Mouse (Mus musculus): ENCODE data around the gene Agap3. TPM values are rescaled to one million over a fixed set of nuclear protein-coding genes. Genes with fewer than 3 reads are reported as not detected.
A peak's percentile ranks its signal among the peaks of the same experiment; 100 is the strongest.

Gene Agap3
- polyA plus RNA-seq, 1 experiment from 2014 or later = 10.3 TPM

GRCm38 (mm10) chr5:24477909-24478308 lies 25.9 kb downstream of the Agap3 start:
- WGBS (ENCODE audit: insufficient replicate concordance) = 86% methylated on average over 9 of the region's 9 CpGs
- no peaks in the 10 kb centered on the region for H3K9me3 ChIP-seq (replicated peaks)
- no peak overlapping the region for H3K4me3 ChIP-seq (replicated peaks)
- H3K4me2 ChIP-seq = no peak overlapping the region
- ATAC-seq (ENCODE audit: low read depth) (no peak), DNase-seq (no peak)
- H3K27me3 ChIP-seq = peaks cover 31% of the 10 kb centered on the region
- no peak overlapping the region for H3K27ac ChIP-seq
- H3K4me1 ChIP-seq (replicated peaks) = peaks cover 52% of the 10 kb centered on the region
- peaks cover 61% of the 10 kb centered on the region for H3K36me3 ChIP-seq
- no peak overlapping the region for H3K9ac ChIP-seq

DNA sequence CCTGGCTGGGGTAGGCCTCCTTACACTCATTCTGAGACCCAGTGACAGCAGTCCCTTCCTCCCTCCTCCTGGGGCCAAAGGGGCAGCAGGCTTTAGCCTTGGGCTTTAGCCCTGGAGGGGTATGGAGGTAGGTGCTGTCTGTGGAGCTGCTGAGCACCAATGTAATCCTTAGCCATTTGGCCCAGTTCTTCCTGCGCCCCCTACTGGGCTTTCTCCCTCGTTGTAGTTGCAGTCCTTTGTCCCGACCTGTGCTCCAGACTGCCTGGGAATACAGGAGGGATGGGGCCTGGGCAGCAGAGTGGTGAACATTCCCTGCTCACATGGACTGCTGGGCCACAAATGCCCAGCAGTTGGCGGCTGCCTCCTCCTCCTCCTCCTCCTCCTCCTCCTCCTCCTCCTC lies 29.7 kb downstream of the Agap3 start:
- Histone ChIP-seq H3K9me3 (replicated peaks) (no peaks in the 10 kb centered on the region), H3K4me2 (no peak overlapping the region), H3K9ac (no peak overlapping the region), H3K4me3 (replicated peaks) (no peak overlapping the region), H3K27me3 (no peaks in the 10 kb centered on the region), H3K36me3 (peaks cover 79% of the 10 kb centered on the region), H3K4me1 (replicated peaks) (peaks cover 37% of the 10 kb centered on the region), H3K27ac (no peak overlapping the region)
- DNase-seq (peak; percentile 32), ATAC-seq (ENCODE audit: low read depth) (no peak)
- WGBS (ENCODE audit: insufficient replicate concordance) = 21% methylated on average over 4 of the region's 4 CpGs

DNA sequence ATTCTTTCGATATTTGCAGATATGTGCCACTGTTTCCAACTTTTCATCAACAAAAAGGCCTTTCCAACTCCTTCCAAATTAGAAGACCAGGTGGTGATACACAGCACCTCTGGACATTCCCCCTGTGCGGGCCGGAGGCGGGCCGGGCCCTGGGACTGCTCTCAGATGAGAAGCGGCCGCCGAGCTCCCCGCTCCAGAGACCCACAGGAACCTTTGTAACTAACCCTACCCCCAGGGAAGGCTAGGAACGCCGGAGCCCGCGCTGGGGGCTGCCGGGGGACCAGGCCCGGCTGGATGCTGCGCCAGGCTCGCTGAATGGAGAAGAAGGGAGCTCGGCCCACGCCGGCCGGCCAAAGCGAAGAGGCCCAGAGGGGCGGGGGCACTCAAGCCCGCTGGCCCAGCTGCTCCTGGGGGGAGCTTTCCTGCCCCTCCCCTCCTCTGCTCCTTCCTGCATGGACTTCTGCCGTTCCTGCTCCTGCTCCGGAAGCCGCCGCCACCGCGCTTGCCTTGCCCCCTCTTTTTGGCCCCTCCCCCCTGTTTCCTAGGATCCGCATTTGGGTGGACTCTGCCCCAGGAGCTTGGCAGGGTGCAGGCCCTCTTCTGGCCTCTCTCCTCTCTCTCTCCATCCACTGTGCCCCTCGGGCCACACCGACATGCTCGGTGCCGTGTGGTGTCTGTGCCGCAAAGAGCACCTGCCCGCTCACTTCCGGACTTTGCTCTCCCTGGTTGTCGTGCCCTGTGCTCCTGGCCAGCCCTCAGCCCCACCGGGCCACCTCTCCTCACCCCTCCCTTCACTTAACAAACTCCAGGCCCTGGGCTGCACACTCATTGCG lies 30.5 kb downstream of the Agap3 start:
- WGBS (ENCODE audit: insufficient replicate concordance) = 71% methylated on average over 41 of the region's 41 CpGs
- no peak for DNase-seq
- Histone ChIP-seq H3K27ac (peak overlapping the region; percentile 70), H3K4me3 (replicated peaks) (peak overlapping the region; percentile 16; the same call in 1 of the 2 replicates), H3K9ac (0 out of 2 replicates have a peak overlapping the region, but pooled peaks have one; percentile 17), H3K9me3 (replicated peaks) (no peaks in the 10 kb centered on the region), H3K4me1 (replicated peaks) (peaks cover 37% of the 10 kb centered on the region), H3K27me3 (no peaks in the 10 kb centered on the region), H3K36me3 (peaks cover 78% of the 10 kb centered on the region), H3K4me2 (peak overlapping the region; percentile 37)
- peak; percentile 59 for ATAC-seq (ENCODE audit: low read depth)

DNA sequence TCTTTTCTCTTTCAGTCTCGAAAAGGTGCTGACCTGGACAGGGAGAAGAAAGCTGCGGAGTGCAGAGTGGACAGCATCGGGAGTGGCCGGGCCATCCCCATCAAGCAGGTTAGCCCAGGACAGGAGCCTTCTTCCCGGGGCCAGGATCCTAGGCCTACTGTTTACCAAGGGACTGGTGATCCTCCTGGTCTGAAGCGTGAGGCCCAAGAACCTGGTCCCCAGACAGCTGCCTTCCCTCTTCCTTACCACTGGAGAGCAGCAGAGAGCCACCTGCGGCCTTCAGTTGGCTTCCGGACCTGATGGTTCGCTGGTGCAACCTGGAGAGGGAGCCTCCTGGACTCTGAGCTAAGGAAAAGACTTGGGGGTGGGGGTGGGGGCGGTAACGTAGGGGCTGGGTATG lies 31.3 kb downstream of the Agap3 start:
- Histone ChIP-seq H3K4me1 (replicated peaks) (peaks cover 37% of the 10 kb centered on the region), H3K9ac (no peak overlapping the region; the same call in 1 of the 2 replicates), H3K36me3 (peaks cover 78% of the 10 kb centered on the region), H3K9me3 (replicated peaks) (no peaks in the 10 kb centered on the region), H3K27ac (peak overlapping the region; percentile 70), H3K27me3 (no peaks in the 10 kb centered on the region), H3K4me3 (replicated peaks) (no peak overlapping the region), H3K4me2 (peak overlapping the region; percentile 37)
- WGBS (ENCODE audit: insufficient replicate concordance) = 48% methylated on average over 11 of the region's 11 CpGs
- 0 out of 2 replicates have a peak, but pooled peaks have one; percentile 6 for ATAC-seq (ENCODE audit: low read depth)
- DNase-seq = peak; percentile 31

- H3K4me1 ChIP-seq (replicated peaks) = peaks cover 33% of the 10 kb centered on the region
- WGBS (ENCODE audit: insufficient replicate concordance) = 82% methylated on average over 22 of the region's 22 CpGs
- H3K27ac ChIP-seq = peak overlapping the region; percentile 39; the same call in 1 of the 2 replicates
- H3K4me3 ChIP-seq (replicated peaks) = peak overlapping the region; percentile 35
- peak overlapping the region; percentile 26; the same call in 1 of the 2 replicates for H3K9ac ChIP-seq
- H3K9me3 ChIP-seq (replicated peaks) = no peaks in the 10 kb centered on the region
- ATAC-seq (ENCODE audit: low read depth) (no peak), DNase-seq (no peak)
- peak overlapping the region; percentile 53 for H3K4me2 ChIP-seq
- H3K36me3 ChIP-seq = peaks cover 78% of the 10 kb centered on the region
- no peaks in the 10 kb centered on the region for H3K27me3 ChIP-seq
Measured at GRCm38 (mm10) chr5:24484963-24485362, 33.0 kb downstream of the Agap3 start.

GRCm38 (mm10) chr5:24486097-24486496 lies 34.1 kb downstream of the Agap3 start:
- Histone ChIP-seq H3K36me3 (peaks cover 78% of the 10 kb centered on the region), H3K27me3 (no peaks in the 10 kb centered on the region), H3K9ac (no peak overlapping the region), H3K4me3 (replicated peaks) (no peak overlapping the region), H3K27ac (no peak overlapping the region), H3K9me3 (replicated peaks) (no peaks in the 10 kb centered on the region), H3K4me2 (no peak overlapping the region), H3K4me1 (replicated peaks) (peaks cover 29% of the 10 kb centered on the region)
- DNase-seq (peak; percentile 61), ATAC-seq (ENCODE audit: low read depth) (no peak)
- WGBS (ENCODE audit: insufficient replicate concordance) = 5% methylated on average over 8 of the region's 8 CpGs

GRCm38 (mm10) chr5:24486738-24487137 lies 34.8 kb downstream of the Agap3 start:
- Histone ChIP-seq H3K4me2 (no peak overlapping the region), H3K27ac (no peak overlapping the region), H3K4me1 (replicated peaks) (peaks cover 24% of the 10 kb centered on the region), H3K36me3 (peaks cover 78% of the 10 kb centered on the region), H3K27me3 (no peaks in the 10 kb centered on the region), H3K4me3 (replicated peaks) (no peak overlapping the region), H3K9ac (no peak overlapping the region), H3K9me3 (replicated peaks) (no peaks in the 10 kb centered on the region)
- DNase-seq (no peak), ATAC-seq (ENCODE audit: low read depth) (no peak)
- 76% methylated on average over 5 of the region's 5 CpGs for WGBS (ENCODE audit: insufficient replicate concordance)

DNA sequence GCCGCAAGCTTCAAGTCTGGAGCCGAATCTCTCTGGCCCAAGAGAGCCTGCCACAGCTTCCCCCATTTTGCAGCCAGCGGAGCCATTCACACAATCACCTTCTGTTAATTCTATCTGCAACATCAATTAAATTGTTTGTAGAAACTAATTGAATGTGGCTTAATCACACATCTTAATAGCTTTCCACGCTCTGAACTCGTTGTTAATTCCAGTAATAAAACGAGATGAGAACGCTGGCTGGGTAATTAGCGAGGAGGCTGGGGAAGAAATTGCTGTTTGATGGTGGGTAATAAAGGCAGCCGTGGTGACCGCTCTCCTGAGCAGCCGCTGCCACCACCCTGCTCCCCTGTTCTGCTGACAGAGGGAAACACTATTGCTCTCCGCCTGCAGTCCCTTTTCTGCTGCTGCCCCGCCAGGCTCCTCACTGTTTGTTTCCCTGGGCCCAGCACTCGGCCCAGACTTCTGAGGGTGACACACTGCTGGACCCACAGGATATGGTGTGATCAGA lies 38.5 kb downstream of the Agap3 start:
- H3K4me3 ChIP-seq (replicated peaks) = no peak overlapping the region
- peaks cover 5% of the 10 kb centered on the region; the same call in 1 of the 2 replicates for H3K4me1 ChIP-seq (replicated peaks)
- no peak for DNase-seq
- H3K9me3 ChIP-seq (replicated peaks) = no peaks in the 10 kb centered on the region
- no peak overlapping the region for H3K9ac ChIP-seq
- WGBS (ENCODE audit: insufficient replicate concordance) = 83% methylated on average over 14 of the region's 14 CpGs
- no peak overlapping the region for H3K27ac ChIP-seq
- H3K36me3 ChIP-seq = peaks cover 87% of the 10 kb centered on the region
- no peak overlapping the region for H3K4me2 ChIP-seq
- ATAC-seq (ENCODE audit: low read depth) = no peak
- no peaks in the 10 kb centered on the region for H3K27me3 ChIP-seq

DNA sequence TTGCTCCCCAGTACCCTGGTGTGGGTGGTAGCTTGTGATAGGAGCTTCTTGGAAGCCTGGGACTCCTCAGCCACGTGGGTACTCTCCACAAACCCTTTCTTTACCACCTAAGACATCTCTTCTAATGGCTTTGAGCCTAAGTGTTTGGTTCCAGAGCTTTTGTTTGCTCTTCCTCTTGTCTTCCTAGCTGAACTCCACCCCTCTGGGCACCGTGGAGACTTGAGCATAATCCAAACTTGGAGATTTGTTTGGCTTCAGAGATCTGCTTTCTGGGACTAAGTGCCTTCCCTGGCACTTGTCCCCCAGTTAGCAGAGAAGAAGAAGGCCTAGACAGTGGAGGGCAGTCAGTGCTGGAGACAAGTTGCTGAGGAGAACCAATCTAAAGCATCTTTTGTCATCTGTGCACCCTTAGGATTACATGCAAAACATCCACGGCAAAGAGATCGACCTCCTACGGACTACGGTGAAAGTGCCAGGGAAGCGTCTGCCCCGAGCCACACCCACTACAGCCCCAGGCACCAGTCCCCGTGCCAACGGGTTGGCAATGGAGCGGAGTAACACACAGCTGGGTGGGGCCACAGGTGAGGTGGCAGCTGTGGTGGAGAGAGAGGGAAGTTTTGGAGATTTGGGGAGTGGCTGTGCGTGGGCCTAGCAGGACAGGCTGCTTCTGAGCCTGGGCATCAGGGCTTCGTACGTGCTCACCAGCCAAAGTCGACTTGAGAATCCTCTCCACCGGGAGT lies 40.7 kb downstream of the Agap3 start:
- peaks cover 89% of the 10 kb centered on the region for H3K36me3 ChIP-seq
- no peak overlapping the region for H3K4me3 ChIP-seq (replicated peaks)

GRCm38 (mm10) chr5:24495019-24495418 lies 43.0 kb downstream of the Agap3 start:
- H3K4me3 ChIP-seq (replicated peaks) = no peak overlapping the region

More for the DNA sequence above, 40.7 kb downstream of the Agap3 start:
- no peak for ATAC-seq (ENCODE audit: low read depth)
- Histone ChIP-seq H3K27me3 (no peaks in the 10 kb centered on the region), H3K4me1 (replicated peaks) (no peaks in the 10 kb centered on the region), H3K9me3 (replicated peaks) (no peaks in the 10 kb centered on the region), H3K4me2 (no peak overlapping the region), H3K9ac (no peak overlapping the region), H3K27ac (no peak overlapping the region)
- 84% methylated on average over 16 of the region's 16 CpGs for WGBS (ENCODE audit: insufficient replicate concordance)
- no peak for DNase-seq

DNA sequence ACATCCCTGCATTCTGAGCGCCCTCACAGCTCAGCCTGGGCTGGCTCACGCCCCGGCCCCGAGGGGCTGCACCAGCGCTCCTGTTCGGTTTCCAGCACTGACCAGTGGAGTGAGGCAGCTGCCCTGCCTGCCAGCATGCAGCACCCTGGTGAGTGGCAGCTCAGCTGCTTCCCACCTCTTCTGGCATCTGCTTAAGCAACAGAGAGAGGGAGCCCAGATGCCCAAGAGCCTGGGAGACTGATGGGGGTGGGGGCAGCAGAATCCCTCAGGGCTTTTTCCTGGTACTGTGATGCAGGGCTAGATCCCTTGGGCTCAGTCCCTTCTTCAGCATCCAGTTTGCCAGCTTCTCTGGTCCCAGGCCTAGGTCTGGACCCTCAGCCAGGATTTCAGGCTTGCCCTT lies 44.8 kb downstream of the Agap3 start:
- no peaks in the 10 kb centered on the region for H3K27me3 ChIP-seq
- no peak overlapping the region for H3K9ac ChIP-seq
- H3K4me2 ChIP-seq = no peak overlapping the region
- H3K9me3 ChIP-seq (replicated peaks) = no peaks in the 10 kb centered on the region
- no peak overlapping the region for H3K27ac ChIP-seq
- DNase-seq (no peak), ATAC-seq (ENCODE audit: low read depth) (no peak)
- 79% methylated on average over 6 of the region's 6 CpGs for WGBS (ENCODE audit: insufficient replicate concordance)
- no peak overlapping the region for H3K4me3 ChIP-seq (replicated peaks)
- H3K36me3 ChIP-seq = peaks cover 89% of the 10 kb centered on the region
- no peaks in the 10 kb centered on the region for H3K4me1 ChIP-seq (replicated peaks)

More at GRCm38 (mm10) chr5:24495019-24495418, 43.0 kb downstream of the Agap3 start:
- H3K9ac ChIP-seq = no peak overlapping the region
- 88% methylated on average over 15 of the region's 15 CpGs for WGBS (ENCODE audit: insufficient replicate concordance)
- H3K36me3 ChIP-seq = peaks cover 89% of the 10 kb centered on the region
- DNase-seq (no peak), ATAC-seq (ENCODE audit: low read depth) (no peak)
- H3K27me3 ChIP-seq = no peaks in the 10 kb centered on the region
- H3K27ac ChIP-seq = no peak overlapping the region
- H3K9me3 ChIP-seq (replicated peaks) = no peaks in the 10 kb centered on the region
- H3K4me2 ChIP-seq = no peak overlapping the region
- no peaks in the 10 kb centered on the region for H3K4me1 ChIP-seq (replicated peaks)

Data from liver, embryonic 13.5 days (tissue).